ENCODE assay signal across 20 mouse cellular contexts in the genomic region with DNA sequence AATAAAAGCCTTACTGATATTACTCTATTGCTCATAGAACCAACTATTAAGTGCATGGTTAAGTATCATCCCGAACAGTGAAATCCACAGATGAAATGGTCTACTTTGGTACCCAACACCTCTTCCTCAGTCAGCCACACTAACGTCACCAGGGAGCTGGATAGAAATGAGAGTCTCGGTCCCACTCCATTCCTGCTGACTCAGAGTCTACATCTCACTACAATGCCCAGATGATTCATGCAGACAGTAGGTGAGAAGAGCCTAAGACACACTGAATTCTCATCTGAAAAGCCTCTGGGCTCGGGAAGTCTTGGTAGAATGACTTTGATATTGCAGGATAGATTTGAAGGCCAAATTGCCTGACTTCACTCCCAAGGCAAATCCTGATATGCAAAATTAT.
DNase-seq lines count a peak whose midpoint lies in the region; ATAC-seq and TF ChIP-seq lines count a peak whose summit lies in the region.
"Had no signal": no experiment of that assay in that cellular context is flagged by ENCODE, and none has a peak within 500 bp of the region (broad histone marks: within the 10 kb centered on the region; RNA-seq: fewer than 3 reads in every experiment).

No protein-coding gene starts in this region.

- POLR2A ChIA-PET in Patski (lab: Charles Lee): no interaction called here

- no peak for ATAC-seq in Patski
- ATAC-seq: CD4-positive, CD25-positive, alpha-beta regulatory T cell, adult 4 months; forebrain, embryonic 13.5 days; forebrain, embryonic 15.5 days; forebrain, postnatal 0 days had no signal

- CTCF ChIA-PET in Patski (lab: Charles Lee): no interaction called here

- peak; percentile 60 for DNase-seq in right cerebral cortex, adult 18-20 months
- DNase-seq in right cerebral cortex, postnatal 4 days: no peak
- DNase-seq in 3T3-L1 (ENCODE audit: low read depth, low spot score): peak; percentile 21
- DNase-seq in Patski (ENCODE audit: low read depth, low spot score): peak; percentile 28
- no peak for DNase-seq in natural killer cell, adult 2 months (ENCODE audit: low spot score in 2 of 2)
- DNase-seq in cerebellum, postnatal 4 days (ENCODE audit: low spot score in 2 of 2): no peak
- DNase-seq: adrenal gland, adult 2 months; adrenal gland, postnatal 10 days; adrenal gland, postnatal 25 days; B cell, adult 2 months; cerebellum, adult 11-12 months; cerebellum, adult 2 months; cerebellum, adult 9-10 months; cerebellum, postnatal 14 days; cerebellum, postnatal 36 days; forebrain, postnatal 0 days had no signal

- in situ Hi-C loops in Patski (cut with MboI; ENCODE audit: low pct_unique_long_range_greater_than_20kb): no loop called here

- no peak for TF ChIP-seq CTCF in Patski (IDR thresholded peaks at IDR 0.05)

- no peaks in the 10 kb centered on the region for H3K27me3 ChIP-seq in Patski
- H3K27me3 ChIP-seq: embryonic facial prominence, embryonic 12.5 days; forebrain, embryonic 13.5 days; forebrain, embryonic 15.5 days had no signal

Comparison
In these comparisons a context has a peak if more than half of its experiments do, and no peak if none do; other contexts are left out.
1. DNase-seq: peak in right cerebral cortex, adult 18-20 months (single experiment), 3T3-L1 (single experiment) and Patski (single experiment); none in right cerebral cortex, postnatal 4 days (single experiment), natural killer cell, adult 2 months (0 of 2) and cerebellum, postnatal 4 days (0 of 2).